Mouse (Mus musculus): ENCODE results near the gene Ascl3. TPM values are rescaled to one million over a fixed set of nuclear protein-coding genes. Genes with fewer than 3 reads are reported as not detected.

The Ascl3 gene
- polyA plus RNA-seq (2015; fragmentation: Nextera tagmentation; extraction: Ambion mirVana) = not detected in 2 replicates

DNA sequence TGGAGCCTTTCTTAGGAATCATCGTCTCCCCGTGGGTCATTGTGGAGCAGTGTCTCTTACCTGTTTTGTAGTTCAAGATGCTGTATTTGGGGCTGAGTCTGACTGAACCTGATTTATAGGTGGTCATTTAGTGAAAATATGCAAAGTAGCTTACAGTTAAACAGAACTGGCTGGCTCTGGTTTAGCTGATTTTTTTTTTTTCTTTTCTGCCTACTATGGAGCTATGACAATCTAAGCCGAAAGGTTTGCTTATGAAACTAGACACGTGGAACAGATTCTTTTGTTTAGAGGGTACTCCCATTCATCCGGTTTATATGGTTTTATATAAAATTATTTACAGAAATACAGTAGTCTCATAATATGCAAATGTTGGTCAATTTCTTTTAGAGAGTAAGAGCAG, at the start of gene Ascl3:
TSS of gene Ascl3 (minus strand) at position 101 of the 400 bp plus-strand sequence.

DNA sequence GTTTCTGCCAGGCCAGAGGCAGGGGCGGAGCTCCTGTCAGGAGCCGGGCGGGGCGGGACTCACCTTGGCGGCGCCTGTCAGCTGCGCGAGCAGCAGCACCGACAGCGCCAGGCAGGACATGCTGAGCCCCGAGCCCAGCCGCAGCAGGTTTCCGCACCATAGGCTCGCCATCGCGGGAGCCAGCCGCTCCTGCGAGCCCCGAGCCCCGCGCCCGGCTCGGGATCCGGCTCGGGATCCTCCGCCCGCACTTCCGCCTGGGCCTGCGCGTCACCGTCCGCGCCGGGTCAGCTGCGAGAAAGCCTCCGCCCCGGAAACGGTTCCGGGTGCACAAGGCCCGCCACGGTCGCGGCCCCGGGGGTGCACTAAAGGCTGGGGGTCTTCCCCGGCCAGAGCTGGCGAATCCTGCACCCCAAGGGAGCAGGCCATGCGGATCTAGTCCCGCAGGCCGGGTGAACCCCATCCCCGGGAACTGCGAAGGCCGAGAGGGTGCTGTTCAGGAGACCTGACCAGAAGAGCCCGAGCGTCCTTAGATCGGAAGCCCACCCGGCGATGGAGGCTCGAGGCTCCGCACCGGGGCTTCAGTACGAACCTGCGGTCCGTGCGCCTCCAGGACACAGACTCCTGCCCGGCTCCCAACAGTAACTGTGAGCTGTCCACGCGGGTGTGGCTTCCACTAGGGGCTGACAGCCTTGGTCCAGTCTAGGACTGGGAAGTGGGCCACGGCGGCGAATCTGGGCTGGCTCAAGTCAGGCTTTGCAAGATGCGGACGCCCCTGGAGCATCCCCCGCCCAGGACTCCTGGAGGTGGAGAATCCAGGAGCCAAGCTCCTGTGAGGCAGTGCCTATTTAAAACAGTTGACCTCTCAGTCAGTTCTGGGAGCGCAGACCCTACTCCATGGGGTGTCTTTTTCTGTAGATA, 20.7 kb upstream of the Ascl3 start, which contains the start of gene Tmem9b:
TSS of gene Tmem9b (minus strand) at position 868 of the 918 bp plus-strand sequence.

DNA sequence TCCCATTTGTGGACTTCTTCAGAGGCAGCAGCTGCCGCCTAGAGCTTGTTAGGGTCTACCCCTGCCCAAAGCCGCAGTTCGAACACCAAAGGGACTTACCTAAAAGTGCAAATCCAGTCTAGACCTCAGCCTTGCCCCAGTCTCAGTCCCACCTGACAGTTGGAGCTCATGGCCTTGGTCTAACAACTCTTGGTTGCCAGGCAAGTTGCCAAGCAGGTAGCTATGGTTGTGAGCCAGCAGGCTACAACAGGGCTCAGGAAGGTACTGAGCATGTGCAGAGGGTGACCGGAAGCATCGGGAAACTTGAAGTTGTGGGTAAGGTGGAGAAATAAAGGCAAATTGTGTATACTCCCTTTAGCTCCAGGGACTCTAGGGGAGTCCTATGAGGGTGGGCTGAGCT, 7.8 kb downstream of the Ascl3 start, which contains the start of gene BC051019:
TSS of gene BC051019 (minus strand) at position 154 of the 400 bp plus-strand sequence.

GRCm38 (mm10) chr7:109703190-109704015, 28.1 kb downstream of the Ascl3 start, which contains the start of the genes St5 and Akip1:
St5 (minus strand) TSS chr7:109703605.
Akip1 (plus strand) TSS chr7:109703690.

Other genes starting within 250 kb of the Ascl3 start
- 0.03 and 0.04 TPM in 2 replicates for gene Trim66, start 223.6 kb downstream of the Ascl3 start, polyA plus RNA-seq (2015; fragmentation: Nextera tagmentation; extraction: Ambion mirVana)
- gene Rpl27a, start 212.6 kb downstream of the Ascl3 start, polyA plus RNA-seq (2015; fragmentation: Nextera tagmentation; extraction: Ambion mirVana) = 133 and 173 TPM in 2 replicates
- 24.2 and 29.5 TPM in 2 replicates for gene St5, start 28.1 kb downstream of the Ascl3 start, polyA plus RNA-seq (2015; fragmentation: Nextera tagmentation; extraction: Ambion mirVana)
- gene Akip1, start 28.0 kb downstream of the Ascl3 start, polyA plus RNA-seq (2015; fragmentation: Nextera tagmentation; extraction: Ambion mirVana) = 36.8 and 58.7 TPM in 2 replicates
- gene BC051019, start 7.9 kb downstream of the Ascl3 start, polyA plus RNA-seq (2015; fragmentation: Nextera tagmentation; extraction: Ambion mirVana) = not detected in 2 replicates
- 77.6 and 86.5 TPM in 2 replicates for gene Tmem9b, start 21.1 kb upstream of the Ascl3 start, polyA plus RNA-seq (2015; fragmentation: Nextera tagmentation; extraction: Ambion mirVana)
- gene Nrip3, start 50.3 kb upstream of the Ascl3 start, polyA plus RNA-seq (2015; fragmentation: Nextera tagmentation; extraction: Ambion mirVana) = 0.59 and 1.9 TPM in 2 replicates
- 0.13 and 0.52 TPM in 2 replicates for gene Scube2, start 134.0 kb upstream of the Ascl3 start, polyA plus RNA-seq (2015; fragmentation: Nextera tagmentation; extraction: Ambion mirVana)
- gene Dennd5a, start 228.7 kb upstream of the Ascl3 start, polyA plus RNA-seq (2015; fragmentation: Nextera tagmentation; extraction: Ambion mirVana) = 39.8 and 53.5 TPM in 2 replicates

Measured in adrenal gland, postnatal 0 days (tissue).